In the genomic region with DNA sequence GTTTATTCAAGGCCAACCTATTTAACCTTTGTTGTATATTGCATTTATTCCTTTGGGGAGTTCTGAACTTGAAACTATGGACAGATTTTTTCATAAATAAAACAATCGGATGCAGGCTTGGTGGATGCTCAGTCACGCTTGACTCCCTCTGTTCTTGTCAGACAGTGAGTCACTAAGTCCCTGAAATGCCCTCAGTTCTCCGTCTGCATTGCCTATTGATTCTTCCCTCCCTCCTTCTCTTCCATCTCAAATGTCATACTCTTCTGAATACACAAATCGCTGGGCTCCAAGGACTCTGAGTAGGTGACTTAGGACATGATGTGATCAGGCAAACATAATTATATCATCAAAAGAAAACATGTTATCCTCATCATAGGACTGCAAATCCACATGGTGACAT, we compare ENCODE assay signal across 16 mouse cellular contexts.
"Had no signal": no experiment of that assay in that cellular context is flagged by ENCODE, and none has a peak within 500 bp of the region (broad histone marks: within the 10 kb centered on the region; RNA-seq: fewer than 3 reads in every experiment).

No protein-coding gene starts in this region.

- DNase-seq: kidney, adult 18-20 months; kidney, adult 9 months; kidney, postnatal 10 days; kidney, postnatal 36 days; layer of hippocampus, postnatal 36 days; liver, embryonic 13.5 days; retina, postnatal 1 day; right cerebral cortex, postnatal 25 days; thymus, adult 18-20 months; thymus, postnatal 36 days had no signal

- H3K27ac ChIP-seq: left cerebral cortex, adult 2 months; liver, embryonic 13.5 days; lung, embryonic 15.5 days; macrophage; midbrain, embryonic 15.5 days; neural tube, embryonic 13.5 days had no signal

- H3K4me3 ChIP-seq: left cerebral cortex, adult 2 months; liver, embryonic 13.5 days; lung, embryonic 15.5 days; midbrain, embryonic 15.5 days; myocyte; neural tube, embryonic 13.5 days had no signal

- H3K4me1 ChIP-seq: liver, embryonic 13.5 days; lung, embryonic 15.5 days; midbrain, embryonic 15.5 days; neural tube, embryonic 13.5 days had no signal

- H3K9ac ChIP-seq: liver, embryonic 13.5 days; lung, embryonic 15.5 days; midbrain, embryonic 15.5 days; neural tube, embryonic 13.5 days had no signal

- H3K4me2 ChIP-seq: liver, embryonic 13.5 days; lung, embryonic 15.5 days; midbrain, embryonic 15.5 days; neural tube, embryonic 13.5 days had no signal

- H3K9me3 ChIP-seq: liver, embryonic 13.5 days; lung, embryonic 15.5 days; midbrain, embryonic 15.5 days; neural tube, embryonic 13.5 days had no signal

- H3K36me3 ChIP-seq: liver, embryonic 13.5 days; midbrain, embryonic 15.5 days had no signal

- H3K27me3 ChIP-seq: liver, embryonic 13.5 days; lung, embryonic 15.5 days; midbrain, embryonic 15.5 days; neural tube, embryonic 13.5 days had no signal
